Mouse (Mus musculus): ENCODE data around the gene Catip.

GRCm38 (mm10) chr1:74397268-74397918 lies 35.5 kb downstream of the Catip start:
- TF ChIP-seq POLR2A (IDR thresholded peaks at IDR 0.05; ENCODE audit: low read depth, low read length) (peak; percentile 85), CTCF (IDR thresholded peaks at IDR 0.05; ENCODE audit: extremely low read depth, insufficient read length, insufficient replicate concordance, low read depth, low read length) (peak; percentile 77; the same call in 1 of the 2 replicates)
